Mouse (Mus musculus) forebrain, embryonic 16.5 days (tissue): ENCODE data around the gene Mpv17l2. TPM values are rescaled to one million over a fixed set of nuclear protein-coding genes. Genes with fewer than 3 reads are reported as not detected.

ENCODE experiments used
- ATAC-seq: fragments of 200-750 bp; cut with Nextera tagmentation; 2 replicates; pipeline ENCODE4 v1.8.0; 2017; ENCODE audit warnings: mild to moderate bottlenecking, moderate library complexity
- H3K27ac ChIP-seq: fragments of 300-500 bp; sonication (generic); 2 replicates; pipeline ENCODE4 v1.5.1; 2014; ENCODE audit warnings: low read length, control low read depth
- H3K27me3 ChIP-seq: fragments of 300-500 bp; sonication (generic); replicated peaks from 2 replicates; pipeline ENCODE4 v1.6.1; 2014; ENCODE audit warnings: low read length; ENCODE audit not compliant: control insufficient read depth, insufficient read depth
- H3K36me3 ChIP-seq: fragments of 300-500 bp; sonication (generic); 2 replicates; pipeline ENCODE4 v1.6.1; 2014; ENCODE audit not compliant: control insufficient read depth, insufficient read depth
- H3K4me1 ChIP-seq: fragments of 300-500 bp; sonication (generic); replicated peaks from 2 replicates; pipeline ENCODE4 v1.6.1; 2014; ENCODE audit warnings: low read length; ENCODE audit not compliant: control insufficient read depth, insufficient read depth
- H3K4me2 ChIP-seq: fragments of 300-500 bp; sonication (generic); 2 replicates; pipeline ENCODE4 v1.6.1; 2014; ENCODE audit warnings: mild to moderate bottlenecking, low read length, control low read depth
- H3K4me3 ChIP-seq: fragments of 300-500 bp; sonication (generic); replicated peaks from 2 replicates; pipeline ENCODE4 v1.5.1; 2014; ENCODE audit warnings: mild to moderate bottlenecking, low read length, control low read depth
- H3K9ac ChIP-seq: fragments of 300-500 bp; sonication (generic); replicated peaks from 2 replicates; pipeline ENCODE4 v1.6.1; 2014; ENCODE audit warnings: low read depth, low read length, control low read depth
- H3K9me3 ChIP-seq: fragments of 300-500 bp; sonication (generic); 2 replicates; pipeline ENCODE4 v1.6.1; 2016; ENCODE audit warnings: low read length; ENCODE audit not compliant: control insufficient read depth
- WGBS: fragments of 180-500 bp; shearing (Covaris S2); extraction: QIAGEN DNeasy Blood & Tissue Kit; methylation state at CpG from one replicate; pipeline ENCODE4 v1.1.7; 2014; 5-methylcytosine and 5-hydroxymethylcytosine counted together
- polyA plus RNA-seq: library from polyadenylated mRNA; unstranded; fragments of >200 nt; fragmentation: Nextera tagmentation; extraction: Ambion mirVana; gene quantifications from 2 replicates; pipeline ENCODE4 v1.2.1, GENCODE M21; 2015

Gene Mpv17l2
- polyA plus RNA-seq = 49.3 and 49.8 TPM in 2 replicates

- Histone ChIP-seq H3K9me3 (no peaks in the 10 kb centered on the region), H3K4me2 (peak within 1 kb of the TSS; percentile 88), H3K4me3 (peak within 1 kb of the TSS; percentile 67), H3K4me1 (peaks cover 44% of the 10 kb centered on the region), H3K27me3 (no peaks in the 10 kb centered on the region), H3K27ac (peak within 1 kb of the TSS; percentile 81), H3K9ac (peak within 1 kb of the TSS; percentile 77), H3K36me3 (peaks cover 7% of the 10 kb centered on the region; the same call in 1 of the 2 replicates)
- WGBS = under 1% methylated on average over 55 of the region's 55 CpGs
- peak; percentile 95 for ATAC-seq
Measured at GRCm38 (mm10) chr8:70760775-70761406, at the start of gene Mpv17l2. Gene Mpv17l2, minus strand, starts transcription at chr8:70760946.

- WGBS = 77% methylated on average over 8 of the region's 8 CpGs
- H3K9ac ChIP-seq = no peak overlapping the region
- H3K4me1 ChIP-seq = peaks cover 7% of the 10 kb centered on the region
- no peak for ATAC-seq
- no peak overlapping the region for H3K27ac ChIP-seq
- H3K9me3 ChIP-seq = no peaks in the 10 kb centered on the region
- H3K4me2 ChIP-seq = no peak overlapping the region
- peaks cover 4% of the 10 kb centered on the region; the same call in 1 of the 2 replicates for H3K27me3 ChIP-seq
- no peaks in the 10 kb centered on the region for H3K36me3 ChIP-seq
- no peak overlapping the region for H3K4me3 ChIP-seq
Measured at GRCm38 (mm10) chr8:70808955-70809701, 48.4 kb upstream of the Mpv17l2 start.

GRCm38 (mm10) chr8:70808239-70808638 lies 47.5 kb upstream of the Mpv17l2 start, which contains the start of gene Il12rb1:
Gene Il12rb1, plus strand, starts transcription at chr8:70808449.
- Histone ChIP-seq H3K4me3 (no peak within 1 kb of the TSS), H3K9ac (no peak within 1 kb of the TSS), H3K36me3 (no peaks in the 10 kb centered on the region), H3K9me3 (no peaks in the 10 kb centered on the region), H3K27me3 (peaks cover 12% of the 10 kb centered on the region), H3K27ac (no peak within 1 kb of the TSS), H3K4me2 (no peak within 1 kb of the TSS), H3K4me1 (peaks cover 14% of the 10 kb centered on the region)
- no peak for ATAC-seq
- 55% methylated on average over 5 of the region's 5 CpGs for WGBS

- Histone ChIP-seq H3K4me2 (no peak overlapping the region), H3K36me3 (no peaks in the 10 kb centered on the region), H3K4me3 (no peak overlapping the region), H3K4me1 (peaks cover 14% of the 10 kb centered on the region), H3K27ac (no peak overlapping the region), H3K27me3 (peaks cover 14% of the 10 kb centered on the region), H3K9me3 (no peaks in the 10 kb centered on the region), H3K9ac (no peak overlapping the region)
- ATAC-seq = no peak
- WGBS = 50% methylated on average over 1 of the region's 1 CpGs
Measured at GRCm38 (mm10) chr8:70807304-70807703, 46.6 kb upstream of the Mpv17l2 start.

- H3K9me3 ChIP-seq = no peaks in the 10 kb centered on the region
- H3K27ac ChIP-seq = no peak overlapping the region
- no peak overlapping the region for H3K4me2 ChIP-seq
- WGBS = 77% methylated on average over 4 of the region's 4 CpGs
- no peak for ATAC-seq
- no peak overlapping the region for H3K4me3 ChIP-seq
- H3K27me3 ChIP-seq = peaks cover 14% of the 10 kb centered on the region
- peaks cover 14% of the 10 kb centered on the region for H3K4me1 ChIP-seq
- H3K36me3 ChIP-seq = no peaks in the 10 kb centered on the region
- no peak overlapping the region for H3K9ac ChIP-seq
Measured at GRCm38 (mm10) chr8:70806541-70806940, 45.8 kb upstream of the Mpv17l2 start.

GRCm38 (mm10) chr8:70804481-70805206 lies 43.9 kb upstream of the Mpv17l2 start, which contains the start of gene Mast3:
Gene Mast3, minus strand, starts transcription at chr8:70805054.
- peak; percentile 90 for ATAC-seq
- H3K4me2 ChIP-seq = peak within 1 kb of the TSS; percentile 81
- H3K4me1 ChIP-seq = peaks cover 23% of the 10 kb centered on the region
- H3K27ac ChIP-seq = no peak within 1 kb of the TSS
- no peaks in the 10 kb centered on the region for H3K36me3 ChIP-seq
- peak within 1 kb of the TSS; percentile 58 for H3K4me3 ChIP-seq
- H3K9ac ChIP-seq = peak within 1 kb of the TSS; percentile 59
- H3K9me3 ChIP-seq = no peaks in the 10 kb centered on the region
- under 1% methylated on average over 45 of the region's 45 CpGs for WGBS
- H3K27me3 ChIP-seq = peaks cover 16% of the 10 kb centered on the region

GRCm38 (mm10) chr8:70803761-70804480 lies 43.2 kb upstream of the Mpv17l2 start:
- Histone ChIP-seq H3K27me3 (peaks cover 23% of the 10 kb centered on the region), H3K36me3 (no peaks in the 10 kb centered on the region), H3K4me2 (peak overlapping the region; percentile 81), H3K9me3 (no peaks in the 10 kb centered on the region), H3K27ac (no peak overlapping the region), H3K4me3 (peak overlapping the region; percentile 58), H3K9ac (peak overlapping the region; percentile 59), H3K4me1 (peaks cover 23% of the 10 kb centered on the region)
- no peak for ATAC-seq
- WGBS = 1% methylated on average over 47 of the region's 47 CpGs

GRCm38 (mm10) chr8:70802786-70803510 lies 42.2 kb upstream of the Mpv17l2 start:
- WGBS = 81% methylated on average over 11 of the region's 11 CpGs
- no peak overlapping the region for H3K4me3 ChIP-seq
- no peak overlapping the region for H3K4me2 ChIP-seq
- H3K4me1 ChIP-seq = peaks cover 30% of the 10 kb centered on the region
- H3K9ac ChIP-seq = no peak overlapping the region
- no peaks in the 10 kb centered on the region for H3K36me3 ChIP-seq
- no peak for ATAC-seq
- H3K27me3 ChIP-seq = peaks cover 28% of the 10 kb centered on the region
- H3K27ac ChIP-seq = no peak overlapping the region
- no peaks in the 10 kb centered on the region for H3K9me3 ChIP-seq
